Mouse (Mus musculus): Measurements from ENCODE around the gene Rps8.

The Rps8 gene

DNA sequence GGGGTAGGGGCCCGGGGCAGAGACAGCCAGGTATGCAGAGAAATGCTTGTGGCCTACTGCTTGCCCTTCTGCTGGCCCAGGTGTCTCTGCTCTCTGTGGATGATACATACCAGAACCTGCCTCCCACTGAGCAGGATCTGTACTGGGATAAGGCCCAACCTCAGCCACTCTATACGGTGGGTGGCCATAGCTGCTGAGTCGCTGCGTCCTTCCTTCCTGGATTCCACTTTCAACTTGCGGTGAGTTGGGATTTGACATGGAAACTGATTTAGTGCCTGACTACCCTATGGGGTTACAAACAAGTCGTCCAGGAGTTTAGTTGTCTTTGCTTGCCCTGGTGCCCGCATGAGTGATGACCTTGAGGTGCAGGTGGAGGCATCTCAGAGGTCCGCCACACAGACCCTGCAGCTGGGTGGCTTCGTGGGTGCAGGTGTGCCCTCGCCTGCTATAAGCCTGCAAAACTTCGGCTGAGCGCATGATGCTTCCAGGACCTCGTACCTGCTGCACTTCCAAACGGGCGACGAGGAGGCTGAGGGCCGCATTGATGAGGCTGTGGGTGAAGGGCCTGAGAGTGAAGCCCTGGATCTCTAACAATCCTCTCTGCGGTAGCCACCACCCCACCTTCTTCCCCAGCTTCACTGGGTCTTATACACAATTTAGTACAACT, 7.9 kb downstream of the Rps8 start:
- no peak for DNase-seq

DNA sequence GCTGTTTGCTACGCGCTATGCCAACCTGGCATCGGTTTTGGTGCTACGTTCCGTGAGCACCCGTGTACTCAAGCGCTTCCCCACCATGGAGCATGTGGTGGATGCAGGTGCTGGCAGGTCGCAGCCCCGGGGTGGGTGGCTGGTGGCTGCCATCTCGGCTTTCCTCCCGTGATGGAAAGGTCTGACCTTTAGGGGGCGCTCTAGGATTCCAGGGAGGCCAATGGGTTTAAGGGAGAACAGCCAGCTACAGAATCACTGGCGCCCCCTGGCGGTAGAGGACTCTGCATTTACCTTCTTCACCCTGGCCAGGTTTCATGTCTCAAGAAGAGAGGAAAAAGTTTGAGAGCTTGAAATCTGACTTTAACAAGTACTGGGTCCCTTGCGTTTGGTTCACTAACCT, 9.9 kb downstream of the Rps8 start:
- peak; percentile 82 to 90 for DNase-seq

GRCm38 (mm10) chr4:117145248-117145647, 10.8 kb downstream of the Rps8 start:
- no peak for DNase-seq

- no peak for DNase-seq
These were observed 13.0 kb downstream of the Rps8 start for GRCm38 (mm10) chr4:117143023-117143422.

GRCm38 (mm10) chr4:117140613-117141012, 15.4 kb downstream of the Rps8 start:
- no peak for DNase-seq

- peak in 1 of 2 experiments; percentile 57 for DNase-seq
These were observed 16.8 kb downstream of the Rps8 start for GRCm38 (mm10) chr4:117139217-117139612.

GRCm38 (mm10) chr4:117138295-117139216, 17.5 kb downstream of the Rps8 start:
- DNase-seq = no peak

- DNase-seq = no peak
These were observed 20.0 kb downstream of the Rps8 start for GRCm38 (mm10) chr4:117136034-117136433.

DNA sequence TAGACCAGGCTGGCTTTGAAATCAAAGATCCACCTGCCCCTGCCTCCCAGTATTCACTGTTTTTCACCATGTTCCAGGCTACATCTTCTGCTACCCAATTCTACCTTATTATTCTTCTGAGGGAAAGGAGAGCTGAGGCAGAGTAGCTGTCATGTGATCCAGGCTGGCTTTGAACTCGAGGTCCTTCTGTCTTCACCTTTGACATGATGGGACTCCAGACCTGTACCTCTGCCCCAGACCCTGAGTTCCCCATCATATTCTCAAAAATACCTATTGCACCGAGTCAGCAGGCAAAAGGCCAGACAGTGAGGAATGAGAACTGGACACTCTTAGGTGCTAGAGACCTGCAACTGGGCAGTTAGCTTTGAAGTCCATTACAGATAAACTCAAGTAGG, 21.4 kb downstream of the Rps8 start:
- no peak for DNase-seq

DNA sequence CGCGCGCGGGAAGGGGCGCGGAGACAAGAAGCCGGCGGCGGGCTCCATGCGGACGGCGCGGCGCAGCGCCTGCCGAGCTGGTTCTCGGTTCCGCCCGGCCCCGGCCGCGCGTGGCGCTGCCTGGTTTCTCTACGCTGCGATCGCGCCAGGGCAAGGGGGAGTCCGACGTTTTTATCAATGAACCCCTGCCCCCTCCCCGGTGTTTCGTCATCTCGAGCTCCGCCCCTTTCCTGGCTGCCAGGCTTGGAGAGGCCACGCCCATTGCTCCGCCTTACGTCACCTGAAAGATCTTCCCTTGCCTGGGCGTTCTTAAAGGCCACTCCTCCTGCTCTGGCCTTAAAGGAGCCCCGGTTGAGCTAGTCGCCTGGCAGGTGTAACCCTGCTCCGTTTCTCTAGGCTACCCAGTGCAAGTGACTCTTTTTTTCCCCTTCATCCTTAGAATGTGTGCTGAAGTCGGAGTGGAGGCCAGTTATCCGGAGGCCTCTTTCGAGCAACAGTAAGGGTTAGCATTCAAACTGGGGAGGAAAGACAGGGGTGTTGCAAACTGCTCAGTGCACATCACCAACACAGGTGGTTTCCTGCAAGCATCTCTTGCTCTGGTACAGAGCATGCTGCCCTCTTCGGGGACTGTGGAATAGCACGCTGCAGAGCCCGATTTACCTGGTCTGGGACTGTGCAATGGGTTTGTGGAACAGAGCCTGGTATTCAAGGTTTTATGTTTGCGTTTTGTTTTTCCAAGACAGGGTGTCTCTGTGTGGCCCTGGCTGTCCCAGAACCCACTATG, 22.0 kb downstream of the Rps8 start, which contains the start of gene Plk3:
Gene Plk3 (minus strand): TSS at position 147 of the 784 bp plus-strand sequence.
- peak; percentile 98 to 99 for DNase-seq

DNA sequence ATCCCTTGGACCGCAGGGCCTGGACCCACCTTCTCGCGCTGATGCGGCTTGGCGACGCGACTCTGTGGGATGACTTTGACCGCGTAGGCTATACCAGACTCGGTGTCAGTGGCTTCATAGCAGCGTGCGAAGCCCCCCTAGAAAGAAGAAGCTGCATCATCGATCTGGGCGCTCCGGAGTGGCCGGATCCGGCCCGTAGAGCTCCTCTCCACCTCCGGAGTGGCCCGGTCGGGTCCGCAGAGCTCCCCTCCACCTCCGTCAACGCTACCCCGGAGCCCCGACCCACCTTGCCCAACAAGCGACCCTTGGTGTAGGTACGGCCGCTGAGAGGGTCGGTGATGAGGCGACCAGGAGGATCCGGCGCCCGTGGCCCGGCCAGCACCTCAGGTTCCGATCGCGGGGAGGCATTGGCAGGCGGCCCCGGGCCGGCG, 22.7 kb downstream of the Rps8 start:
- no peak for DNase-seq

GRCm38 (mm10) chr4:117132794-117133143, 23.3 kb downstream of the Rps8 start:
- DNase-seq = no peak

GRCm38 (mm10) chr4:117131890-117132793, 23.9 kb downstream of the Rps8 start:
- no peak for DNase-seq

GRCm38 (mm10) chr4:117131198-117131597, 24.8 kb downstream of the Rps8 start:
- DNase-seq = no peak

- DNase-seq = no peak
These were observed 25.3 kb downstream of the Rps8 start for GRCm38 (mm10) chr4:117130790-117131189.

DNA sequence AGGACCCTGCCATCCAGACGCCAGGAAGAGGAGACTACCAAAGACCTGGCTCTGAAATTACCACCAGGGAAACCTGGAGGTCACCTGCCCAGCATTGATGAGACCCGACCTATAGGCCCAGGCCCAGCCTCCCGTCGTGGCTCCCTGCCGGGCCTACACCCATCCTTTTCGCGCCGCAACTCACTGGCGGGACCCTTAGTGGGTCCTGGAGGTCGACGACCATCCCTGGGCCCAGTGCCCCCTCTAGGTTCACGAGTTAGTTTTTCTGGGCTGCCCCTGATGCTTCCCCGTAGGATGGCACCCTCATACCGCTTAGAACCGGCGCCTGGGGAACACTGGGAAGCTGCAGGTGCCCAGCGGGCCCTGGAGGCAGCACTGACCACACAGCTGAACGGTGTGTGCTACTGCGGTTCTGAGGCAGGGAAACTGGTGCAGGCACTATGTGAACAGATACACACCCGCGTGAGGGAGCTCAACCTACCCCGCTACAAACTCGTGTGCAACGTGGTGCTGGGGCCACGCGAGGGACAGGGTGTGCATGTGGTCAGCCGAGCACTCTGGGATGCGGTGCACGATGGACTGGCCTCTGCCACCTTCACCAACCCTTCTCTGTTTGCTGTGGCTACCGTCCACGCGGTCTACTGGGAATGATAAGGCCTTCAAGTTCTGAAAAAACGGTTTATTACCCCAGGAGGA, 27.9 kb downstream of the Rps8 start:
- no peak for DNase-seq

GRCm38 (mm10) chr4:117126675-117127290, 29.3 kb downstream of the Rps8 start, which contains the start of gene Tctex1d4:
TSS of gene Tctex1d4 (plus strand) at chr4:117126794.
- no peak for DNase-seq

- peak; percentile 40 to 58 for DNase-seq
These were observed 30.0 kb downstream of the Rps8 start for GRCm38 (mm10) chr4:117125910-117126674.

- DNase-seq = peak in 1 of 2 experiments; percentile 70
These were observed 30.6 kb downstream of the Rps8 start, which contains the start of gene Btbd19 for GRCm38 (mm10) chr4:117125348-117125909. TSS of gene Btbd19 (minus strand) at chr4:117125725.
